Mouse (Mus musculus) kidney, postnatal 36 days (tissue): ENCODE data around the gene Abca17.

Experiments
- DNase-seq, 2 experiments: peaks; one replicate each; pipeline ENCODE4 v3.0.0; 2021 to 2022; ENCODE audit warnings: mixed read lengths in 2 of 2

Abca17 gene

GRCm38 (mm10) chr17:24227941-24228340 is 122.9 kb downstream of the Abca17 start:
- DNase-seq, result no peak

- DNase-seq, result no peak
Observed at GRCm38 (mm10) chr17:24226721-24227120, 124.1 kb downstream of the Abca17 start.

- no peak for DNase-seq
Observed at GRCm38 (mm10) chr17:24225851-24226250, 125.0 kb downstream of the Abca17 start.

- no peak for DNase-seq
Observed at GRCm38 (mm10) chr17:24224741-24225140, 126.1 kb downstream of the Abca17 start.

- no peak for DNase-seq
Observed at GRCm38 (mm10) chr17:24223513-24223912, 127.4 kb downstream of the Abca17 start.

GRCm38 (mm10) chr17:24222653-24223052 is 128.2 kb downstream of the Abca17 start:
- no peak for DNase-seq

GRCm38 (mm10) chr17:24220435-24221411 is 130.1 kb downstream of the Abca17 start, which contains the start of gene Tedc2:
Gene Tedc2 (minus strand): TSS chr17:24220851.
- peak; percentile 97 for DNase-seq

- DNase-seq, result peak in 1 of 2 experiments; percentile 10
Observed at GRCm38 (mm10) chr17:24216836-24217235, 134.0 kb downstream of the Abca17 start.
